Mouse (Mus musculus): ENCODE measurements around the gene Dpm1. TPM values are rescaled to one million over a fixed set of nuclear protein-coding genes. Genes with fewer than 3 reads are reported as not detected.
A peak's percentile ranks its signal among the peaks of the same experiment; 100 is the strongest.

Gene Dpm1
- polyA plus RNA-seq (2014; fragmentation: Nextera tagmentation; extraction: Ambion mirVana): 61.1 and 75.4 TPM in 2 replicates

DNA sequence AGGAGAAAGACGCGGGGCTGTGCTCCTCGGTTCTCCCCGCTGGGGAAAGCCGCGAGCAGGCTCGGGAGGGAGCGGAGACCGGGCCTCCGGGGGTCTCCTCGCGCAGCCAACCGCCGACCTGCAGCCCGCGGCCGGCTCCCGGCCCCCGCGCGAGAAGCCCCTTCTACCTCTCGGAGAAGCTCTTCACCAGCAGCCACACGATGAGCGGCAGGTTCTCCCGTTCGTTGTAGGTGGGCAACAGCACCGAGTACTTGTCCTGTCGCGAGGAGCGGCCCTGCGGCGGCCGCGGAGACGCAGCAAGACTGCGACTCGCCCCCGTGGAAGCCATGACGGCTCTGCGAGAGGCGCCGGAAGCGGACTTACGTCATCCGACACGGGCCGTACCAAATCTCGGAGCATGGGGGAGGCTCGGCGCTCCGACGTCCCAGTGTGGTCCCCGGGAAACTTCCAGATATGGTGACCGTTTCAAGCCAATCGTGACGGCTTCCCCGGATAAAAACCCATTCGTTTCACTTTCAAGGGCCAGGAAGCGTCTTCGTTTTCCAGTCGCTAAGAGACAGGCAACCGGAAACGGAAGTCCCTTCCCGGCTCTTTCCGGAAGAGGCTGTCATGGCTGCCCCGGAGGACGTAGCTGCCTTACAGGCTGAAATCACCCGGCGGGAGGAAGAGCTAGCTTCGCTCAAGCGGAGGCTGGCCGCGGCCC, at the start of gene Dpm1, which contains the start of the genes Gm20716 and Mocs3:
TSS of gene Dpm1 (minus strand) at position 566 of the 703 bp plus-strand sequence.
TSS of gene Gm20716 (minus strand) at position 339 of the 703 bp plus-strand sequence.
TSS of gene Mocs3 (plus strand) at position 597 of the 703 bp plus-strand sequence.
- Histone ChIP-seq H3K27ac (replicated peaks; ENCODE audit: low read depth, low read length) (peak within 1 kb of the TSS; percentile 95), H3K27me3 (ENCODE audit: control insufficient read depth, insufficient read depth, low read length) (no peaks in the 10 kb centered on the region)

DNA sequence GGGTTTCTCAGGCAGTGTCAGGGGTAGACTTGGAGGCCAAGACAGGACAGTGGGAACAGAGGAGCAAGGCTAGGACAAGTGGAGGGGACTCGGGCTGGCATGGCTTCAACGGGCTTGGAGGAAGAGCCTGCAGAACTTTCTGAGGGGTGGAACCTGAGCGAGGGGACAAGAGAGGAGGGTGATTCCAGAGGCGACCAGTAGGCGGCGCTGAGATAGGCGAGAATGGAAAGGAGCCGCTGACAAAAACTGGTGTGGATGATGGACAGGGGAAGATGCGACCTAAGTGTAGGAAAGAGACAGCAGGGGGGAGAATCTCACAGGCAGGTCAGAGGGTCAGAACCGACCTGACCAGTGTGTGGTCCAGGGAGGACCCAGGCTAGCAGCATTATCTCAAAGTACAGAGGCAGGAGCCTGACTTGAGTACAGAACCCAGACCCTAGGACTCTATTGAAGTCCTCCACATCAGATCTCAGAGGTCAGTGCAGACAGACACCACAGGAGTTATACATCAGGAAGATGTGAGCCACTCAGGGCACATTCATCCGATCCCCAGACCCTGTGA, 44.1 kb upstream of the Dpm1 start:
- no peaks in the 10 kb centered on the region for H3K9me3 ChIP-seq (ENCODE audit: control insufficient read depth, low read length)
- H3K27ac ChIP-seq (replicated peaks; ENCODE audit: low read depth, low read length): no peak overlapping the region
- ATAC-seq (ENCODE audit: low FRiP score, low TSS enrichment): no peak
- DNase-seq: peak; percentile 79
- peaks cover 3% of the 10 kb centered on the region for H3K27me3 ChIP-seq (ENCODE audit: control insufficient read depth, insufficient read depth, low read length)
- H3K9ac ChIP-seq (replicated peaks; ENCODE audit: low read length): no peak overlapping the region
- no peaks in the 10 kb centered on the region for H3K36me3 ChIP-seq (ENCODE audit: control insufficient read depth, insufficient read depth, low read length)
- no peak overlapping the region for H3K4me2 ChIP-seq (ENCODE audit: low read length)
- 13% methylated on average over 11 of the region's 11 CpGs for WGBS
- no peaks in the 10 kb centered on the region for H3K4me1 ChIP-seq (ENCODE audit: control insufficient read depth, insufficient read depth, low read length)
- no peak overlapping the region for H3K4me3 ChIP-seq (replicated peaks; ENCODE audit: low read depth, low read length)

More for the DNA sequence above, at the start of gene Dpm1, which contains the start of the genes Gm20716 and Mocs3:
- Histone ChIP-seq H3K9me3 (ENCODE audit: control insufficient read depth, low read length) (no peaks in the 10 kb centered on the region), H3K4me2 (ENCODE audit: low read length) (peak within 1 kb of the TSS; percentile 98), H3K36me3 (ENCODE audit: control insufficient read depth, insufficient read depth, low read length) (peaks cover 25% of the 10 kb centered on the region), H3K4me3 (replicated peaks; ENCODE audit: low read depth, low read length) (peak within 1 kb of the TSS; percentile 98), H3K9ac (replicated peaks; ENCODE audit: low read length) (peak within 1 kb of the TSS; percentile 88), H3K4me1 (ENCODE audit: control insufficient read depth, insufficient read depth, low read length) (peaks cover 30% of the 10 kb centered on the region)
- ATAC-seq (ENCODE audit: low FRiP score, low TSS enrichment) (peak; percentile 88), DNase-seq (peak; percentile 93)
- WGBS: under 1% methylated on average over 73 of the region's 73 CpGs

DNA sequence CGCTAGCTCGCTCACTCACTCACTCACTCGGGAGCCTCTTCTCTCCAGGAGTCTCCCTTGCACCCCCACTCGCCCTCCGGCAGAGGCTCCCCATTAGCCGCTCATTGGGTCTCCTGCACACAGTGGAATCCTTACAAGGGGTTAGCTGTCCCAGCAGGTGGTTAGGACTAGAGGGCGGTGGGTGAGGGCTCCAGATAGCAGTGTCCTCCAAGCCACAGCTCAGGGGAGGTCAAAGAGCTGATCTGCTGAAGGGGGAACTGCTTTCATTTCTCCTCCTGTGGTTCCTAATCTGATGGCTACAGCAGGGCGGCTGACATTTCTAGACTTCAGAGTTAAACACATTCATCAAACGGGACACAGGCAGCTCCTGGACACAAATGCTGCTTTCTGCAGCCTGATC, 43.0 kb upstream of the Dpm1 start:
- Histone ChIP-seq H3K4me3 (replicated peaks; ENCODE audit: low read depth, low read length) (no peak overlapping the region), H3K4me1 (ENCODE audit: control insufficient read depth, insufficient read depth, low read length) (no peaks in the 10 kb centered on the region), H3K4me2 (ENCODE audit: low read length) (no peak overlapping the region), H3K9ac (replicated peaks; ENCODE audit: low read length) (no peak overlapping the region), H3K36me3 (ENCODE audit: control insufficient read depth, insufficient read depth, low read length) (no peaks in the 10 kb centered on the region), H3K27me3 (ENCODE audit: control insufficient read depth, insufficient read depth, low read length) (no peaks in the 10 kb centered on the region), H3K9me3 (ENCODE audit: control insufficient read depth, low read length) (no peaks in the 10 kb centered on the region), H3K27ac (replicated peaks; ENCODE audit: low read depth, low read length) (no peak overlapping the region)
- DNase-seq: no peak
- ATAC-seq (ENCODE audit: low FRiP score, low TSS enrichment): no peak
- WGBS: 53% methylated on average over 9 of the region's 9 CpGs

DNA sequence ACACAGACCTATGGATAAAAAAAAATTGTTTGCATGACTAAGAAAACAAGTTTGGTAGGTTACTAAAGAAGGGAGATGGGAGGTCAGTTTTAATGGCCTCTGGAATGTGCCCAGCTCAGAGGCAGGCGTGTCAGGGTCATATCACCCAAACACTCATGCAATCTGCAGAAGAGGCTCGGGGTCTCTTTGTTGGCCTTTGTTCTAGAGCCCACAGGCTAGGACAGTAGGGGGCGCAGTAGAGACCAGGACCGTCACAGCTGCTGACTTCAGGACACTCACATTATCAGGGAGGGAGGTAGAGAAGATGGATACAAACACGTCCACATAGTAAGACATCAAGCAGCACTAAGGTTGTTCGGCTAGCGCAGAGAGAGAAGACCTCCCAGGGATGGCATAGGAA, 37.6 kb upstream of the Dpm1 start:
- Histone ChIP-seq H3K4me1 (ENCODE audit: control insufficient read depth, insufficient read depth, low read length) (no peaks in the 10 kb centered on the region), H3K4me2 (ENCODE audit: low read length) (no peak overlapping the region), H3K27ac (replicated peaks; ENCODE audit: low read depth, low read length) (no peak overlapping the region), H3K4me3 (replicated peaks; ENCODE audit: low read depth, low read length) (no peak overlapping the region), H3K27me3 (ENCODE audit: control insufficient read depth, insufficient read depth, low read length) (no peaks in the 10 kb centered on the region), H3K36me3 (ENCODE audit: control insufficient read depth, insufficient read depth, low read length) (no peaks in the 10 kb centered on the region), H3K9ac (replicated peaks; ENCODE audit: low read length) (no peak overlapping the region), H3K9me3 (ENCODE audit: control insufficient read depth, low read length) (no peaks in the 10 kb centered on the region)
- no peak for ATAC-seq (ENCODE audit: low FRiP score, low TSS enrichment)
- peak; percentile 54 for DNase-seq
- WGBS: 42% methylated on average over 7 of the region's 7 CpGs

DNA sequence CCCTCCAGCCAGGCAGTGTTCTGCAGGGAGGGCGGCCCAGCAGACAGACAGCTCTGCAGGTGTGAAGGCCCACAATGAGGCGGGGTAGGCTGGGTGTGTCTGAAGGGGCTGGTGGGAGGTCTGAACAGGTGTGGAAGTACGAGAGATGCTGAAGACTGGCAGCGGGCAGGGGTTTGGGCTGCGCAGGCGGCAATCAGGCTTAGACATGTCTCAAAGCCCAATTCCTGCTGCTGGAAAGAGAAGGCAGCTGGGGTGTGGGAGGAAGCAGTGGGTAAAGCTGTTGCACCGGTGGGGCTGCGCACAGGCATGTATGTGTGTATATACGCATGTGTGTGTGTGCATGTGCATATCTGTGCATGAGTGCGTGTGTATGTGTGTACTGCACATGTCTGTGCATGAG, 30.5 kb upstream of the Dpm1 start:
- Histone ChIP-seq H3K36me3 (ENCODE audit: control insufficient read depth, insufficient read depth, low read length) (no peaks in the 10 kb centered on the region), H3K9me3 (ENCODE audit: control insufficient read depth, low read length) (no peaks in the 10 kb centered on the region), H3K27me3 (ENCODE audit: control insufficient read depth, insufficient read depth, low read length) (no peaks in the 10 kb centered on the region), H3K4me3 (replicated peaks; ENCODE audit: low read depth, low read length) (no peak overlapping the region), H3K27ac (replicated peaks; ENCODE audit: low read depth, low read length) (no peak overlapping the region), H3K4me2 (ENCODE audit: low read length) (no peak overlapping the region), H3K4me1 (ENCODE audit: control insufficient read depth, insufficient read depth, low read length) (no peaks in the 10 kb centered on the region), H3K9ac (replicated peaks; ENCODE audit: low read length) (no peak overlapping the region)
- 94% methylated on average over 10 of the region's 10 CpGs for WGBS
- DNase-seq (no peak), ATAC-seq (ENCODE audit: low FRiP score, low TSS enrichment) (no peak)

DNA sequence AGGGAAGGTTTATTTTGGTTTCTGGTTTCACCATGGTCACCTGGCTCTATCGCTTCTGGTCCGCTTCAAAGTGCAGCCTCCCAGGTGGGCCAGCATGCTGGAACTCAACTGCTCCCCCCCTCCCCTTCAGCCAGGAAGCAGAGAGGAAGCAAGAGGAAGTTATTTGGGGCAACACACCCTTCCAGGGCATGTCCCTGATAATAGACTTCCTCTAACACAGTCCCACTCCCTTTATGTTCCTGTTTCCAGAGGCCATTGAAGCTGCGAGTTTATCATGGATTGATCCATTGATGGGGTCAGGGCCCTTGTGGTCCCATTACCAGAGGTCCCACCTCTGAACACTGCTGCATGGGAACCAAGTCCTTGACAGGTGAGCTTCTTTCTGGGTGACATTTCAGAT, 29.7 kb upstream of the Dpm1 start:
- ATAC-seq (ENCODE audit: low FRiP score, low TSS enrichment) (no peak), DNase-seq (no peak)
- 96% methylated on average over 3 of the region's 3 CpGs for WGBS
- Histone ChIP-seq H3K36me3 (ENCODE audit: control insufficient read depth, insufficient read depth, low read length) (no peaks in the 10 kb centered on the region), H3K4me3 (replicated peaks; ENCODE audit: low read depth, low read length) (no peak overlapping the region), H3K27ac (replicated peaks; ENCODE audit: low read depth, low read length) (no peak overlapping the region), H3K9me3 (ENCODE audit: control insufficient read depth, low read length) (no peaks in the 10 kb centered on the region), H3K9ac (replicated peaks; ENCODE audit: low read length) (no peak overlapping the region), H3K4me1 (ENCODE audit: control insufficient read depth, insufficient read depth, low read length) (no peaks in the 10 kb centered on the region), H3K4me2 (ENCODE audit: low read length) (no peak overlapping the region), H3K27me3 (ENCODE audit: control insufficient read depth, insufficient read depth, low read length) (no peaks in the 10 kb centered on the region)

DNA sequence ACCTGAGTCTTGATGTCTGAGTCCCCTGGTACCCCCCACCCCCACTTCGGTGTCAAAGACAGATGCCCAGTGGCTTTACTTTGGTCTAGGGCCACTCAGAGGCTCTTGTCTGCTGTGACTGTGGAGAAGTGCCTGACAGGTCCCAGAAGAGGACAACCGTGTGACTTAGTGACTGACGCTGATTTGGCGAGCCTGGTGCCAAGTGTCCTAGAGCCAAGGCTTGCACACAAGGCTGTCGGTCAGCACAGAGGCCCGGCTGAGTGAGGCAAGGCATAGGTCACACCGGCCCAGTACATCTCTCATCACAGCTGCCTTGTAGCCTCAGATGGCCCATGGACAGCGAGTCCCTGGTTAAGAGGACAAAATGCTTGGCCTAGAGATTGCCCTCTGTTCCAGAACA, 28.7 kb upstream of the Dpm1 start:
- no peak overlapping the region for H3K27ac ChIP-seq (replicated peaks; ENCODE audit: low read depth, low read length)
- DNase-seq (no peak), ATAC-seq (ENCODE audit: low FRiP score, low TSS enrichment) (no peak)
- H3K9ac ChIP-seq (replicated peaks; ENCODE audit: low read length): no peak overlapping the region
- no peaks in the 10 kb centered on the region for H3K27me3 ChIP-seq (ENCODE audit: control insufficient read depth, insufficient read depth, low read length)
- H3K4me1 ChIP-seq (ENCODE audit: control insufficient read depth, insufficient read depth, low read length): no peaks in the 10 kb centered on the region
- H3K36me3 ChIP-seq (ENCODE audit: control insufficient read depth, insufficient read depth, low read length): no peaks in the 10 kb centered on the region
- no peaks in the 10 kb centered on the region for H3K9me3 ChIP-seq (ENCODE audit: control insufficient read depth, low read length)
- H3K4me2 ChIP-seq (ENCODE audit: low read length): no peak overlapping the region
- WGBS: 89% methylated on average over 8 of the region's 8 CpGs
- no peak overlapping the region for H3K4me3 ChIP-seq (replicated peaks; ENCODE audit: low read depth, low read length)

DNA sequence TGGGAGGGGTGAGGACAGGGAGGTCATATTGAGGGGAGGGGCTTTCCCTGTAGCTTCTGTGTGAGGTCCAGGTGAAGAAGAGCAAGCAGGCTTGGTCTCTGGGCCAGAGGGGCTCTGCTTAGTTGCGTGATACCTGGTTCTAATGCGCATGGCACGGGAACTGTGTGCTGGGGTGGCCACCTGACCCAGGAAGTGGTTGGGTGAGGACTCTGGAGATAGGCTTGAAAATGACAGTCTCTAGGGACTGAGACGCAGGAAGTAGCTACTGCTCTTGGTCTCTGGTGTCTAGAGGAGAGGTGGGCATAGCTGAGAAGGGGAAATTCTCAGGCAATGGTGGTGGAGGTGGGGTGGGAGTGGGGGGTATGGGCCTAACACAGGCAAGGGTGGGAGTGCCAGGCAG, 26.8 kb upstream of the Dpm1 start:
- no peak for ATAC-seq (ENCODE audit: low FRiP score, low TSS enrichment)
- H3K27me3 ChIP-seq (ENCODE audit: control insufficient read depth, insufficient read depth, low read length): no peaks in the 10 kb centered on the region
- no peaks in the 10 kb centered on the region for H3K4me1 ChIP-seq (ENCODE audit: control insufficient read depth, insufficient read depth, low read length)
- 88% methylated on average over 4 of the region's 4 CpGs for WGBS
- H3K27ac ChIP-seq (replicated peaks; ENCODE audit: low read depth, low read length): no peak overlapping the region
- H3K9ac ChIP-seq (replicated peaks; ENCODE audit: low read length): no peak overlapping the region
- no peak overlapping the region for H3K4me2 ChIP-seq (ENCODE audit: low read length)
- H3K36me3 ChIP-seq (ENCODE audit: control insufficient read depth, insufficient read depth, low read length): no peaks in the 10 kb centered on the region
- no peaks in the 10 kb centered on the region for H3K9me3 ChIP-seq (ENCODE audit: control insufficient read depth, low read length)
- DNase-seq: no peak
- H3K4me3 ChIP-seq (replicated peaks; ENCODE audit: low read depth, low read length): no peak overlapping the region

DNA sequence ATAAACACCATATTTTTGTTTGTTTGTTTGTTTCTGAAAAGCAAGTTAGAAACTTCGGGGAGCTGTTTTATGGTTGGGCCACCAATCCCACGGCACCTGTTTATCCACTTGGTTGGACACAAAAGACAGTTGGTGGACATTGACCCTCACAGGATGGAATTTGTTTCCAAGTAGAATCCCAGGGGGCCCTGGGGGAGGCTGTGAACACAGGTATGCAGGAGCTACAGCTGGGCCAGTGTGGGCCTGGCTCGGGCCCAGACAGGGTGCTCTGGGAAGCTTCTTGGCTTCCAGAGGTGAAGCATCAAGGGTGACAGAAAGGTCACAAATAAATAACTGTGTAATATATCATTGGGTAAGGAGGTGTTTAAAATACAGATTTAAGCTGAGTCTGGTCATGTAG, 26.1 kb upstream of the Dpm1 start:
- no peak for DNase-seq
- H3K36me3 ChIP-seq (ENCODE audit: control insufficient read depth, insufficient read depth, low read length): no peaks in the 10 kb centered on the region
- no peak overlapping the region for H3K9ac ChIP-seq (replicated peaks; ENCODE audit: low read length)
- no peak overlapping the region for H3K4me3 ChIP-seq (replicated peaks; ENCODE audit: low read depth, low read length)
- 85% methylated on average over 3 of the region's 3 CpGs for WGBS
- H3K4me1 ChIP-seq (ENCODE audit: control insufficient read depth, insufficient read depth, low read length): no peaks in the 10 kb centered on the region
- ATAC-seq (ENCODE audit: low FRiP score, low TSS enrichment): no peak
- H3K4me2 ChIP-seq (ENCODE audit: low read length): no peak overlapping the region
- no peaks in the 10 kb centered on the region for H3K27me3 ChIP-seq (ENCODE audit: control insufficient read depth, insufficient read depth, low read length)
- H3K9me3 ChIP-seq (ENCODE audit: control insufficient read depth, low read length): no peaks in the 10 kb centered on the region
- H3K27ac ChIP-seq (replicated peaks; ENCODE audit: low read depth, low read length): no peak overlapping the region

Data from midbrain, embryonic 14.5 days (tissue).